Mouse (Mus musculus) activated CD4-positive, CD25-positive, alpha-beta regulatory T cell, adult 4 months (primary cell): ENCODE measurements around the gene D1Ertd622e. TPM values are rescaled to one million over a fixed set of nuclear protein-coding genes. Genes with fewer than 3 reads are reported as not detected.
"Not testable (repeated sequence)": the region's sequence is repeated elsewhere in the genome, so short reads cannot be mapped to it uniquely, and the experiment has no call there.

Source experiments
- ATAC-seq: one replicate; pipeline ENCODE4 v1.8.0; 2017
- polyA plus RNA-seq, 2 experiments: library from polyadenylated mRNA; unstranded; fragments of 100-300 nt; shearing (Covaris generic); gene quantifications; one replicate each; pipeline ENCODE4 v1.2.1; 2017

D1Ertd622e gene
- polyA plus RNA-seq, 2 experiments from 2014 or later, result 25.0 to 26.6 TPM

DNA sequence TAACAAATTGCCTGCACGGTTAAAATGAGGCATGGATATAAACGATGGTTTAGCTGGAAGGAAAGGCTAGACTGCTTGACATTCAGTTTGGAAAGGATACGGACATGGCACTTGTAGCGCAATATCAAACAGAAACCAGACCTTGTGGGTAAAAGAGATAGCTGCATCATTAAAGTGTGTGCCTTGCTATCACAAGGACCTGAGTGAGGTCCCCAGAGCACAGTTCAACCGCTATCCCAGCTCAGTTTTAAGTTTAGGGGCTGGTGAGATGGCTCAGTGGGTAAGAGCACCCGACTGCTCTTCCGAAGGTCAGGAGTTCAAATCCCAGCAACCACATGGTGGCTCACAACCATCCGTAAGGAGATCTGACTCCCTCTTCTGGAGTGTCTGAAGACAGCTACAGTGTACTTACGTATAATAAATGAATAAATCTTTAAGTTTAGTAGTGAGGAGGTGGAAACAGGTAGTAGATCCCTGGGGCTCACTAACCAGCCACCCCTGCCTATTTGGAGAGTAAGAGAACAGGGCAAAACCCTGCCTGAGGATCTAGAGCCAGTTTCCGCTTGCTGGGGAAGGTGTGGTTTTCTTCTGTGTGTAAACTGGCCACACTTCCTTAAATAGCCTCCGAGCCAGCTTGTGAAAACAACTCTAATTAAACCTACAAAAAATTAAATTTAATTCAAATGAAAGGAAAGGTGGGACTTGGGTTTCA is 29.2 kb downstream of the D1Ertd622e start:
- ATAC-seq, result no peak

DNA sequence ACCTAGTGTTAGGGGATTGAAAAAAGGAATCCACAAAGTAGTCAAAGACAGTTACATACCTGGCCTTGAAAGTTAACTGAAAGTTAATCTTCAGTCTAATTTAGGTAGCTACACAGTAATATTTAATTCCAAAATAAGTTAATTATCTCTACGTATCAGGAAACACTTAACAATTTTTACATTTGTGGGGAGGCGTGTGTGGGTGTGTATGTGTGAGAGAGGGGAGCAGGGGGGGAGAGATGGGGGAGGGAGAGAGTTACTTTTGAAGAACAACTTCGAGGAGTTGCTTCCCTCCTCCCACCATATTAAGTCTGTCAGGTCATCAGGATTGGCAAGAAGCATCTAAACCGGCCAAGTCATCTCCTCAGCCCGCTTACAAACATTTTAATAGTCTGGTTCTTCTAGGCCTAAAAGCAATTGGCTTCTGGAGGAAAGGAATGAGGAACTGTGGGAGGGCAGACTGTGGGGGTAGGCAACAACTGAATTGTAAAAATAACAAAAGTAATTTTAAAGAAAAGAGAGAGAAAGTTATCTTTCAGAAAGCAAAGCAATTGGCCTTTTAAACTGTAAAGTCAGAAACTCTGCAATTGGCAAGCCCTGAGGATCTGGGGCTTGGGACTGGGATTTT is 29.9 kb downstream of the D1Ertd622e start:
- ATAC-seq, result no peak

GRCm38 (mm10) chr1:97630146-97630545 is 31.7 kb downstream of the D1Ertd622e start:
- ATAC-seq, result no peak

DNA sequence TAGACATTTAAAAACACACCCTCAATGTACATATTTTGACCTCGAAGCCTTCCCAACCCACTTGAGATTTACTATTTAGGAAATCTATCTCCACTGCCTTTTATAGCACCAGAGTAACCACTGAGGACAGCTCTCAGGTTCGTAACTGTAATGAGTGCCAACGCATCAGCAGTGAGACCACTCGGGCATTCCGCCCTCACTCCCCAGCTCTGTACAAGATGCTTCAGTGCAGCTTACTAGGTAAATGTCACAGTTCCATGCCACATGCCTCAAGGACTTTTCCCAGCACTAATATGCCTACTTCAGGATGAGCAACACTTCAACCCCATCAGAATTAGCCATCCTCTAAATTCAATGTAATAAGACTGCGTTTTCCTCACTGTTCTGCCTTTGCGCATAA is 33.0 kb downstream of the D1Ertd622e start:
- no peak for ATAC-seq

DNA sequence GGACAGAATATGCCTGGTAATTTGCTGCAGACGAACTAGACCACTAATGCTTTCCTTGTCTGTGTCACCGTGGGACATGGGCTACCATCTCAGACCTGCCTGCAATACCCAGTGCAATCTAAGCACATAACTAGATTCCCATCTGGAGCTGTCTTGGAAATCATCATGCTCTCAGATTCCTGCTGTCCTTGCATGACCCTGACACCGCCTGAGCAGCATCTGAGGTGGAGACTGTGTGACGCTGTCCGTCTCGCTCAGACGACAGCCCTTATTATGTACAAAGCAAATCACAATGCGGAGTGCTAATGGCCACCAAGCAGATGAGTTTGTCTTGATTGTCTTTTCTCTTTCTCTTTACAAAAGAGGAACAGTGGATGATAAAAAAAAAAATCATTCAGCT is 33.9 kb downstream of the D1Ertd622e start:
- ATAC-seq, result no peak

DNA sequence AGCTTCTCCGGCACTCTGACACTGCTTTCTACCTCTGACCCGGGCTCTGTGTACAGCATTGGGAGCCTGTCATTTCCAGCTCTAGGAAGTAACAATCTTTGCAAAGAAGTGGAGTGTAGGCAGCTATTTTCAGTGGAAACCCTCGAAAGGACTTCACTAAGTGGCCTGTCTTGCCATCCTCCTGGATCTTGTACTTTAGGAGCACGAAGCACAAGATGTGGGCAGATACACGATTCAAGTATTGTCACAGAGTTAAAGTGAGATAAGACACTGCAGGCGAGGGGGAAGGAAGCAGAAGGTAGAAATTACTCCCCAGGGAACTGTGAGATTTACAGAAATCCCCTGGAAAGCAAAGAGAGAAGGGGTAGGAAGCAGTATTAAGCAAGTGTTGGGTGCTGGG is 36.4 kb downstream of the D1Ertd622e start:
- no peak for ATAC-seq

- no peak for ATAC-seq
These were observed 37.5 kb downstream of the D1Ertd622e start for GRCm38 (mm10) chr1:97624386-97624785.

DNA sequence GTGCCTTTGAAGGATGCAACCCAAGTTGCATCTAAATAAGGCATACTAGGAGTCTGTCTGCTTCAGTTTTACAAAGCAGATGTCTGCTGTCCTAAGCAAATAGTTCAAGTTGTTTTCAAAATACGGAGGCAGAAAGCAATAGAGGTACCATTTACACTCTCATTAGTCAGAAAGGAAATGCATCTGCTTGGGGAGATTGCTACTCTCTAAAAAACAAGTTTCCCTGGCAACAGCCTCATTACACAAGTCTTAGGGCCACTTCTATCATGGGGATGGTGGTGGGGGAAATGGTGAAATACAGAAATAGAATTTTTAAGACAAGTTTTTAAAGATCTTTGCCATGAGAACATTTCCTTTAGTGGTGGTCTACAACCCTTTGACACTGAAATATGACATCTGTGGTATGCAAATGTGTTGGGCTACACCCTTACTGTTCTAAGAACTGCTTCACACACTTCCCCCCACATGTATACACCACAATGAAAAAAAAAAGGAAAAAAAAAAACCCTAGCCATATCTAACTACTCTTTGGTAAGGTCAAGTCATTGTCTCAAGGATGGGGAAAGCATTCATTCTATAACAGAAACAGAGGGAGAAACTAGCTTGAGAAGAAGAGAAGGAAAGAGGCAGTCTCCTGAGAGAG is 38.5 kb downstream of the D1Ertd622e start:
- ATAC-seq, result peak; percentile 82

DNA sequence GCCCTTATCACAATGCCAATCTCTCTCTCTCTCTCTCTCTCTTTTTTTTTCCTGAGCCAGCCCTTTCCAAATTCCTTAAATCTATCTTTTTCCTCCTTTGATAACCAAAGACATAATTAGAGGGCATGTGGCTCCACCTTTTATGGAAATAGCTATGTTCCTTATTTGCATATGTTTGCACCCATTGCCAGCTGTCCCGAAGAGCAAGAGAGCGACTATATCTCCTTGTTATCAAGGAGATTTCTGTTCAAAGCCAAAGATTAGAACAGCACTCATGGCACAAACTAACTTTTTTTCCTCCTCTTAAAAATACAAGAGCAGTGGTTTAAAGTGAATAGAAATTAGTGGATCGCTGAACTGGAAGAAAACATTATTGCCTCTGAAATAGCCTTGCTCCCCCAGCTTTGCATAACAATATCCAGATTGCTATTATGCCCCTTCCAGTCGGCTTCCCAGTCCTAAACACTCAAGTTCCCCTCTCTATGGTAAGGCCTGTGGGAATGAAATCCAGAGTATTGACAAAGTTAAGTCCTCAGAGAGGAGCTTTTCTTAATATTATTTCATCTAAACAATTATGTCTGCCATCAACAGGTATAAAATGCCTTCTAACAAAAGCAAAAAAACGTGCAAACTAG is 39.2 kb downstream of the D1Ertd622e start:
- no peak for ATAC-seq

DNA sequence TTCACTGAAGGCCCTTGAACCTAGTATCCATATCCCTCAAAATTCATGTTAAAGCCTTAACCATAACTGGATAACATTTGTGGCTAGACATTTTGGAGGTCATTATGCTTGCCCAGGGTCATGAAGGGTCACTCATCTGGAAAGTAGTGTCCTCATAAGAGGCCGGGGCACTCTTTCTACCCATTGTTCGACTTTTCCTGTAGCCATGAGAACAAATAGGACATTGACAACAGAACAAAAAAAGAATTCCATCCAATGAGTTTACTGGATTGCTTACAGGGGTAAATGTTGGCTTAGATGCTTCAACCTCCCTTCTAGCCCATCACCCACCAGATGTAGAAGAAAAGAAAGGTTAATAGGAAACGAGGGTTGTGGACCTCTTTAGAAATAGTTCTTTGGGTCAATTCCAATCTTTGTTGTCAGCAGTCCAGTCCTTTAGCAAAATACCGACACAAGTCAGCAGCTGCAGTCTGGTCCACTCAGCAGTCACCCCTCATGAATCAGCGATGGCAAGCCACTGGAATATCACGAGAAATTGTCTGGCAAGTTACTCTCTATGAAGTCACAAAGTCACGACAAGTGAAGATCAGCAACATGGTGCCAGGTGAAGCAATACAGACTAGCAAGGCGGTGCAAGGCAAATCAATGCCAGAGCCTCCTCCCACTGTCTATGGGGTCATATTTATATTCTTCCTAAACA is 42.1 kb downstream of the D1Ertd622e start:
- ATAC-seq, result no peak

GRCm38 (mm10) chr1:97615525-97615924 is 46.3 kb downstream of the D1Ertd622e start:
- ATAC-seq, result no peak

DNA sequence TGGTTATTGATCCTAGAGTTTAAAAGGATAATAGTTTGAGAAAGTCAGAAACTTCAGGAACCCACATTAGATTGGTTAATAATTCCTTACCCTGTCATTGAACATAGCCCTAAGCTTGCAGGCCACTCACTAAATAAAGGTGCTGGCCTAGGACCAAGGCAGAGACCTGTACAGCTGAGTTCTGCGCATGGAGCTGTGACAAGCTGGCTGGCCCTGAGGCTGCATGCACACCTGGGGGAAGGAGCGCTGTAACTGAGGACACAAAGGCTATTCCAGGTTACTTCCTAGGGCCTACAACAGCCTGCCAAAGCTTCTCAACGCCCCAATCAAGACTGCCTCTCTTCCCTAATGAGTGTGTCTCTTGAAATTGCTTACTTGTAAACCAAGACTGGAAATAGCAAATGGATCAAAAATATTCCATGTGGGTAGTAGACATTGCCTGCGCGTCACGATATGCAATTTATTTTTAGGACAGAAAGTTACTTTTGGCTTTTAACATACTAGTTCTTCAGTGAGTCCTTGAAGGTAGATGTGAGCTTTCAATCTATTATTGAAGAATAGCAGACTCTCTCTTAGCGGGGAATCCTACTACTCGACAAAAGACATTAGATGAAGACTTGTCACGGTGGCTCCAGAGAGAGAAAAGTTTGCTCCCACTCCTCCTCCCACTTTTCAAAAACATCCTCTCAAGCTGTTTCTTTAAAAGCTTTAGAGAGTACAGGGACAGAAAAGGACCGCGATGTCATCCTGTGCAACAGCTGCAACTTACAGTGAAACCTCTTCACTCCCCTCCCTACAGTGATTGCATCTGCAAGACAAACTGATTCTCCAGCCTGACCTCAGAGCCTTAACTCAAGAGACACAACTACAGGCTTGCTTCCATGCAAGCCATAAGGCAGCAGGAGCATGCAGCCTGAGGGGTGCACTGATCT is 47.1 kb downstream of the D1Ertd622e start:
- no peak for ATAC-seq

- no peak for ATAC-seq
These were observed 50.1 kb downstream of the D1Ertd622e start for GRCm38 (mm10) chr1:97611747-97612146.

DNA sequence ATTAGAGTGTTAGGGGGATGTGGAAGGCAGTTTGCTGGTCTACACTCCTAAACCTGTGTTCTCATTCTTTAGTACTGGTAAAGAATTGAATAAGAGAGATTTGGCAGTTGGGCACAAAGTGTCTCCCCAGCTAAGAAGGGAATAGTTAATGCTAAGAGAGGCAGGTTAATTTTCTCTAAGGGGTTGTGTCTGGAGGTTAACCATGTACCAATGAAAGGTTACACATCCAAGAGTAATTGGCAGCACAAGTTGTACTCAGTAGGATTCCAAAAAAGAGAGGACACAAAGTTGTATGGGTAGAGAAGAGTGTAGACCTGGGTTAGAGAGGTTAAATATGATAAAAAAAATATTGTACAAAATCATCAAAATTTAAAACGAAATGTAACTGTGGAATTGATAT is 58.5 kb downstream of the D1Ertd622e start:
- no peak for ATAC-seq

DNA sequence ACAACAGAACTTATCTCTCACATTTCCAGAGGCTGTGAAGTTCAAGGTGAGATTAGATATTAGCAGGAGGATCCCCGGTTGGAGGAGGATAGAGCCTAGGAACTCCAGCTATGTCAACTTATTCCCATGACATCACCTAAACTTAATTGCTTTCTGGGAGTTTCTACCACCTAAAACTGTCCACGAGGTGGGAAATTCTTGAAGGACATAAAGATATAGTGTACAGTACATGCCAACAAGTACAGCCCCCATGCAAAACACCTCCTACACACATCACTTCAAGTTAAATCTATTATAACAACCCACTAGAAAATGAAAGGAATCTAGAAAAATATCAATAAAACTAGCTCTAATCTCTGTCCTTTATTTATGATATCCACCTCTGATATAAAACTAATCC is 61.5 kb downstream of the D1Ertd622e start:
- no peak for ATAC-seq

DNA sequence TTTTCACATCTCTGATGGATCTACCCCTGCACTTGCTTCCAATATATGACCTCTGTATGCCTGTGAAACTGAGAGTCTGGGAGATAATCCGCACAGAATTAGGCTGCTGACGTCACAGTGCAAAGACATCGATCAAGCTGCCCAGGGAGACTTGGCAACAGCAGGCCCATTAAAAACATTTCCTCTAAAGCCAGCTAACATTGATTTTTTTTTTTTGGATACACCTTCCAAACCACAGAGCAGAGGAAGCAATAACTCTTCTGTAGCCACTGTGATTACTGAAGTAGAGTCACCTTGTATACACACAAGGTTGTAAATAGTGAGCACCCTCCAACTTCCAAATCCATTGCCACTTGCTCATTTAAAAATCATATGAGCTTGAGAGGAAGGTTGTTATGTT is 62.8 kb downstream of the D1Ertd622e start:
- ATAC-seq, result no peak

GRCm38 (mm10) chr1:97588561-97588960 is 73.3 kb downstream of the D1Ertd622e start:
- ATAC-seq, result no peak

DNA sequence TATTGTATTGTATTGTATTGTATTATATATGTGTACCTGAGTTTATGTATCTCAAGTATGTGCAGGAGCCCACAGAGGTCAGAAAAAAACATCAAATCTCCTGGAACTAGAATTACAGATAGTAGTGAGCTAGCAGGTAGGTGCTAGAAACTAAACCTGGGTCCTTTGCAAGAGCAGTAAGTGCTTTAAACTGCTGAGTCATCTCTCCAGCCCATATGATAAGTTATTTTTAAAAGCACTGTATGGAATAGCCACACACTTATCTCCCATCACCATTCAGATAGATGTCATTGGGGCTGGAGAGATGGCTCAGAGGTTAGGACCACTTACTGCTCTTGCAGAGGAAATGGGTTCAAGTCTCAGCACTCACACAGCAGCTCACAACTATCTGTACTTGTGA is 76.8 kb downstream of the D1Ertd622e start:
- no peak for ATAC-seq

DNA sequence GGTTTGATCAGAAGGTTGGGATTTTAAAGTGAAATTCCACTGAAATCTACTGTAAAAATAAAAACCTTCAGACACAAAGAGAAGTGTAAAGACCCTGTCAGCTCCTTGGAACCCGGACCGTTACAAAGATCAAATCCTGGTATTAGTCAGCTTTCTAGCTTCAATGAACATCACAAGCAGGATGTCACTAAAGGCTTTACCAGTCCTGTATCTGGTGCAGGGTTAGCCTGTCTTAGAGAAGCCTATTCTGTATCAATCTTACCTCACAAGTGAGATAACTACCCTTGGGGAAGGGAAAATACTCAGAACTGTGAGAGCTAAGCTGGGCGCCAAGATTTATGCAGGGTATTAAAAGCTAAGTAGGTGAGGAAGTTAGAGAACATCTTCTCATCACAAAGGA is 77.7 kb downstream of the D1Ertd622e start:
- ATAC-seq, result no peak

GRCm38 (mm10) chr1:97583085-97583484 is 78.8 kb downstream of the D1Ertd622e start:
- no peak for ATAC-seq

- ATAC-seq, result not testable (repeated sequence)
These were observed 81.2 kb downstream of the D1Ertd622e start for GRCm38 (mm10) chr1:97580680-97581079.

DNA sequence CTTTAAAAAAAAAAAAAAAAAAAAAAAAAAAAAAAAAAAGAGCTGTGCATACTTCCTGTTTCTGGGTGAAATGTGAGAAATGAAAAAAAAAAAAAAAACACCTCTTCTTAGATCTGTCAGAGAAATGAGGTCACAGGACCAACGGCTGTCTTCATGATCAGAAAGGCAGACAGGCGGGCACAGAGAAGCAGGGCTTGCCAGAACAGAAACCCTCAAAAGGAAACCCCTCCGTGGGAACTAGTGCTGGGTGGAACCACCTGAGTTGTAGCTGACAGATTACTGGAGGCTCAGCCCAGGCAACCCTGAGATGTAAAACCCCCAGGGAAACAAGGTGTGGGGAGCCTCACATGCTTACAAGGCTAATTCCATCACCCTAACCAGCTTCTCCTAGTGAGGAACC is 81.6 kb downstream of the D1Ertd622e start:
- ATAC-seq, result peak; percentile 99
